Mouse (Mus musculus) spleen, adult 2 months (tissue): Measurements from ENCODE around the gene Kcnk4. TPM values are rescaled to one million over a fixed set of nuclear protein-coding genes. Genes with fewer than 3 reads are reported as not detected.

ENCODE experiments used
- DNase-seq, 2 experiments: peaks; one replicate each; pipeline versions ENCODE4 v3.0.0 to v3.0.0-alpha.2; 2012 to 2021; ENCODE audit warnings: low spot score in 2 of 2, low read depth in 1 of 2
- H3K27ac ChIP-seq: fragments of 200-500 bp; 2 replicates; pipeline ENCODE4 v1.5.1; 2012; ENCODE audit warnings: low read length, inconsistent platforms; ENCODE audit not compliant: insufficient read depth
- H3K27me3 ChIP-seq: fragments of 200-500 bp; 2 replicates; pipeline ENCODE4 v1.6.1; 2012; ENCODE audit warnings: mild to moderate bottlenecking, moderate library complexity, low read length, inconsistent platforms; ENCODE audit not compliant: control insufficient read depth, insufficient read depth
- H3K36me3 ChIP-seq: fragments of 200-500 bp; 2 replicates; pipeline ENCODE4 v1.6.1; 2012; ENCODE audit warnings: mild to moderate bottlenecking, low read length, inconsistent platforms; ENCODE audit not compliant: control insufficient read depth, insufficient read depth
- H3K4me1 ChIP-seq: fragments of 200-500 bp; 2 replicates; pipeline ENCODE4 v1.6.1; 2011; ENCODE audit warnings: inconsistent platforms; ENCODE audit not compliant: control insufficient read depth, insufficient read depth, insufficient read length
- H3K4me3 ChIP-seq: fragments of 200-500 bp; 2 replicates; pipeline ENCODE4 v1.5.1; 2011; ENCODE audit warnings: mild to moderate bottlenecking, inconsistent platforms; ENCODE audit not compliant: insufficient read depth, insufficient read length; ENCODE audit errors: extremely low read depth
- CTCF ChIP-seq: fragments of 200-500 bp; IDR thresholded peaks from 2 replicates; pipeline ENCODE4 v1.5.1; 2011; ENCODE audit warnings: mild to moderate bottlenecking, inconsistent platforms; ENCODE audit not compliant: insufficient read depth, insufficient read length, insufficient replicate concordance; ENCODE audit errors: extremely low read depth
- POLR2A ChIP-seq: fragments of 200-500 bp; IDR thresholded peaks from 2 replicates; pipeline ENCODE4 v1.6.1; 2011; ENCODE audit warnings: low read depth, low read length, inconsistent platforms
- WGBS: fragments of 180-500 bp; shearing (Covaris S2); methylation state at CpG from one replicate; pipeline ENCODE4 v1.1.7; 2018; 5-methylcytosine and 5-hydroxymethylcytosine counted together
- polyA plus RNA-seq: library from polyadenylated mRNA; depleted of rRNA; stranded (reverse); fragments of >200 nt; gene quantifications from 2 replicates; pipeline ENCODE4 v1.2.3, GENCODE M21; 2012

The Kcnk4 gene
- polyA plus RNA-seq, 1 experiment = 0.11 TPM

GRCm38 (mm10) chr19:6926559-6927255, 7.6 kb downstream of the Kcnk4 start:
- DNase-seq = no peak
- WGBS = 22% methylated on average over 26 of the region's 26 CpGs
- TF ChIP-seq POLR2A = no peak
- no peak for TF ChIP-seq CTCF
- Histone ChIP-seq H3K4me3 (no peak overlapping the region), H3K27me3 (peaks cover 14% of the 10 kb centered on the region), H3K4me1 (peaks cover 13% of the 10 kb centered on the region), H3K27ac (no peak overlapping the region), H3K36me3 (no peaks in the 10 kb centered on the region)

GRCm38 (mm10) chr19:6925611-6926329, 8.5 kb downstream of the Kcnk4 start:
- H3K4me3 ChIP-seq = no peak overlapping the region
- H3K4me1 ChIP-seq = peaks cover 13% of the 10 kb centered on the region
- H3K27me3 ChIP-seq = peaks cover 14% of the 10 kb centered on the region
- WGBS = 36% methylated on average over 40 of the region's 40 CpGs
- no peaks in the 10 kb centered on the region for H3K36me3 ChIP-seq
- DNase-seq = no peak
- TF ChIP-seq CTCF (no peak), POLR2A (no peak)
- no peak overlapping the region for H3K27ac ChIP-seq

GRCm38 (mm10) chr19:6925307-6925573, 9.1 kb downstream of the Kcnk4 start, which contains the start of gene Catsperz:
Gene Catsperz (minus strand): TSS chr19:6925380.
- TF ChIP-seq CTCF = no peak
- no peak for TF ChIP-seq POLR2A

GRCm38 (mm10) chr19:6924461-6925306, 9.6 kb downstream of the Kcnk4 start:
- WGBS = 5% methylated on average over 39 of the region's 39 CpGs
- peak overlapping the region; percentile 0; the same call in 1 of the 2 replicates for H3K4me3 ChIP-seq
- peaks cover 14% of the 10 kb centered on the region for H3K27me3 ChIP-seq
- peak; percentile 46 to 83 for DNase-seq
- peaks cover 13% of the 10 kb centered on the region for H3K4me1 ChIP-seq
- peak; percentile 76; the same call in 1 of the 2 replicates for TF ChIP-seq CTCF
- TF ChIP-seq POLR2A = no peak
- no peak overlapping the region for H3K27ac ChIP-seq
- no peaks in the 10 kb centered on the region for H3K36me3 ChIP-seq

More at GRCm38 (mm10) chr19:6925307-6925573, 9.1 kb downstream of the Kcnk4 start, which contains the start of gene Catsperz:
- Histone ChIP-seq H3K4me1 (peaks cover 13% of the 10 kb centered on the region), H3K4me3 (peak within 1 kb of the TSS; percentile 0; the same call in 1 of the 2 replicates), H3K36me3 (no peaks in the 10 kb centered on the region), H3K27me3 (peaks cover 14% of the 10 kb centered on the region), H3K27ac (no peak within 1 kb of the TSS)
- WGBS = 6% methylated on average over 9 of the region's 9 CpGs
- no peak for DNase-seq

- Histone ChIP-seq H3K4me1 (peaks cover 13% of the 10 kb centered on the region), H3K27me3 (peaks cover 12% of the 10 kb centered on the region), H3K27ac (no peak overlapping the region), H3K36me3 (peaks cover 2% of the 10 kb centered on the region; the same call in 1 of the 2 replicates), H3K4me3 (no peak overlapping the region)
- 71% methylated on average over 6 of the region's 6 CpGs for WGBS
- DNase-seq = no peak
- TF ChIP-seq POLR2A (no peak), CTCF (no peak)
These were observed 11.2 kb downstream of the Kcnk4 start for GRCm38 (mm10) chr19:6922901-6923735.
